Mouse (Mus musculus) E14TG2a.4 (cell line): ENCODE results near the gene Riox1.

ENCODE experiments used
- H3K27me3 ChIP-seq: 2 replicates; pipeline ENCODE4 v1.6.1; 2014; ENCODE audit warnings: low read length, control low read depth; ENCODE audit not compliant: insufficient read depth
- H3K36me3 ChIP-seq: 2 replicates; pipeline ENCODE4 v1.6.1; 2014; ENCODE audit warnings: low read length, control low read depth; ENCODE audit not compliant: insufficient read depth
- H3K4me1 ChIP-seq: replicated peaks from 2 replicates; pipeline ENCODE4 v1.6.1; 2014; ENCODE audit warnings: low read depth, low read length, control low read depth
- H3K4me3 ChIP-seq: replicated peaks from 2 replicates; pipeline ENCODE4 v1.5.1; 2014; ENCODE audit warnings: mild to moderate bottlenecking, low read length
- H3K9me3 ChIP-seq: 2 replicates; pipeline ENCODE4 v1.6.1; 2014; ENCODE audit warnings: low read length, control low read depth
- CTCF ChIP-seq: conservative IDR thresholded peaks from 2 replicates; pipeline ENCODE4 v1.5.1; 2014; ENCODE audit warnings: low read length
- NANOG ChIP-seq: IDR thresholded peaks from 2 replicates; pipeline ENCODE4 v1.6.1; 2014; ENCODE audit warnings: borderline replicate concordance, low read length, mixed read lengths
- POU5F1 ChIP-seq: IDR thresholded peaks from 2 replicates; pipeline ENCODE4 v1.6.1; 2014; ENCODE audit warnings: low read length, borderline replicate concordance

The Riox1 gene

DNA sequence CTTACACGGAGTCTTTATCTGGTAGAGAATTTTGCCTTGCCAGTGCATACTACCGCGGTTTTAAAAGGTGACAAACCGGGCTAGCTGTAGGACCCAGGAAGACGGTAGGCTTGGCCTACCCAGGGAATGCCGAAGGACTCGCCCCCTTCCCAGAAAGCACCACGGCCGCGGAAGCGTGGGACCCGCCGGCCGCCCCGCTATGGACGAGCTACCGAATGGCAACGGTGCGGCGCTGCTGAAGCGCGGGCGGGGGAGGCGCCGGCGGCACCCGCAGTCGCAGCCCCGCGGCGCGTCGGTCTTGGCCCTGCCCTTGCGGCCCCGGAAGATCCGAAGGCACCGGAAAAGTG lies at the start of gene Riox1:
Riox1 (plus strand) TSS at position 116 of the 347 bp plus-strand sequence.
- Histone ChIP-seq H3K27me3 (peaks cover 15% of the 10 kb centered on the region), H3K9me3 (no peaks in the 10 kb centered on the region), H3K36me3 (peaks cover 25% of the 10 kb centered on the region), H3K4me3 (peak within 1 kb of the TSS; percentile 94), H3K4me1 (peaks cover 49% of the 10 kb centered on the region)
- TF ChIP-seq POU5F1 (no peak), CTCF (no peak), NANOG (no peak)

DNA sequence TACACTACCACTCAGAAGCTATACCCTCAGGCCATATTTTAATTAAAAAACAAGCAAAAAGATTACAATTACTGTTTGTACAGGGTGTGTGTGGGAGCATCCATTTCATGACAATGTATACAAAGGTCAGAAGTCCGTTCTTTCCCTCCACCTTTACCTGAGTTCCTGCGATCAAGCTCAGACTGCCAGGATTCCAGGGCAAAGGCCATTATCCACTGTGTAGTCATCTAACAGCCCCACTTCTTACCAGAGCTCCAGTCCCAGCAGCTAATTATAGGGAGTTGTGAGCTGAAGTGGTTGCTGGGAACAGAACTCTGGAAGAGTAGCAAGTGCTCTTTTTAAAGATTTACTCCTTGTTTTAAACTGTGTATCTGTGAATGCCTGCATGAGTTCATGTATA lies 40.0 kb upstream of the Riox1 start:
- Histone ChIP-seq H3K4me3 (no peak overlapping the region), H3K36me3 (no peaks in the 10 kb centered on the region), H3K9me3 (no peaks in the 10 kb centered on the region), H3K4me1 (peaks cover 3% of the 10 kb centered on the region; the same call in 1 of the 2 replicates), H3K27me3 (no peaks in the 10 kb centered on the region)
- TF ChIP-seq POU5F1, result no peak
- no peak for TF ChIP-seq CTCF
- no peak for TF ChIP-seq NANOG

- TF ChIP-seq NANOG (no peak), POU5F1 (no peak), CTCF (no peak)
- Histone ChIP-seq H3K36me3 (peaks cover 4% of the 10 kb centered on the region; the same call in 1 of the 2 replicates), H3K9me3 (no peaks in the 10 kb centered on the region), H3K27me3 (no peaks in the 10 kb centered on the region), H3K4me3 (no peak overlapping the region), H3K4me1 (peaks cover 3% of the 10 kb centered on the region; the same call in 1 of the 2 replicates)
Measured at GRCm38 (mm10) chr12:83914202-83914740, 36.1 kb upstream of the Riox1 start.

DNA sequence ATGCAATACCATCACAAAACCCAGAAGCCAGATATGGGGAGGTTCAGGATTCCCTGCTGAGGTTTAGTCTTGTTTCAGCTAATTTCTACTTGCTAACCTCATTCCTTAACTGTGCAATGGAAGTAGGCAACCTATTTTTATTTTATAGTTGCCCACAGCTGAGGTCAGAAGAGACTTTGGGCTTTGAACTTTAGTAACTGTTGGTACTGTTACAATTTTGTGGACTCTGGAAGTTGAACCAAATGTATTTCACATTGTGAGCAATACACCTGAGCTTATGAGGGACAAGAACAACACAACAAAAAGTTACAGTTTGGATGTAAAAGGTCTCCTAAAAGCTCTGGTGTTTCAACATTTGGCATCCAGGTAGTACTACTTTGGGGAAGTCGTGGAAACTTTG lies 35.6 kb upstream of the Riox1 start:
- Histone ChIP-seq H3K4me1 (peaks cover 3% of the 10 kb centered on the region; the same call in 1 of the 2 replicates), H3K9me3 (no peaks in the 10 kb centered on the region), H3K4me3 (no peak overlapping the region), H3K27me3 (no peaks in the 10 kb centered on the region), H3K36me3 (peaks cover 4% of the 10 kb centered on the region; the same call in 1 of the 2 replicates)
- TF ChIP-seq NANOG (no peak), POU5F1 (no peak), CTCF (no peak)

- TF ChIP-seq POU5F1 (no peak), CTCF (no peak), NANOG (no peak)
Measured at GRCm38 (mm10) chr12:83916884-83917283, 33.5 kb upstream of the Riox1 start.

GRCm38 (mm10) chr12:83920721-83921441 lies 29.5 kb upstream of the Riox1 start:
- no peak for TF ChIP-seq NANOG
- TF ChIP-seq CTCF, result no peak
- TF ChIP-seq POU5F1, result no peak
- Histone ChIP-seq H3K9me3 (no peaks in the 10 kb centered on the region), H3K4me1 (peaks cover 30% of the 10 kb centered on the region), H3K27me3 (no peaks in the 10 kb centered on the region), H3K36me3 (peaks cover 4% of the 10 kb centered on the region; the same call in 1 of the 2 replicates), H3K4me3 (peak overlapping the region; percentile 98)

More at GRCm38 (mm10) chr12:83916884-83917283, 33.5 kb upstream of the Riox1 start:
- Histone ChIP-seq H3K36me3 (peaks cover 4% of the 10 kb centered on the region; the same call in 1 of the 2 replicates), H3K4me1 (peaks cover 12% of the 10 kb centered on the region), H3K4me3 (no peak overlapping the region), H3K27me3 (no peaks in the 10 kb centered on the region), H3K9me3 (no peaks in the 10 kb centered on the region)

DNA sequence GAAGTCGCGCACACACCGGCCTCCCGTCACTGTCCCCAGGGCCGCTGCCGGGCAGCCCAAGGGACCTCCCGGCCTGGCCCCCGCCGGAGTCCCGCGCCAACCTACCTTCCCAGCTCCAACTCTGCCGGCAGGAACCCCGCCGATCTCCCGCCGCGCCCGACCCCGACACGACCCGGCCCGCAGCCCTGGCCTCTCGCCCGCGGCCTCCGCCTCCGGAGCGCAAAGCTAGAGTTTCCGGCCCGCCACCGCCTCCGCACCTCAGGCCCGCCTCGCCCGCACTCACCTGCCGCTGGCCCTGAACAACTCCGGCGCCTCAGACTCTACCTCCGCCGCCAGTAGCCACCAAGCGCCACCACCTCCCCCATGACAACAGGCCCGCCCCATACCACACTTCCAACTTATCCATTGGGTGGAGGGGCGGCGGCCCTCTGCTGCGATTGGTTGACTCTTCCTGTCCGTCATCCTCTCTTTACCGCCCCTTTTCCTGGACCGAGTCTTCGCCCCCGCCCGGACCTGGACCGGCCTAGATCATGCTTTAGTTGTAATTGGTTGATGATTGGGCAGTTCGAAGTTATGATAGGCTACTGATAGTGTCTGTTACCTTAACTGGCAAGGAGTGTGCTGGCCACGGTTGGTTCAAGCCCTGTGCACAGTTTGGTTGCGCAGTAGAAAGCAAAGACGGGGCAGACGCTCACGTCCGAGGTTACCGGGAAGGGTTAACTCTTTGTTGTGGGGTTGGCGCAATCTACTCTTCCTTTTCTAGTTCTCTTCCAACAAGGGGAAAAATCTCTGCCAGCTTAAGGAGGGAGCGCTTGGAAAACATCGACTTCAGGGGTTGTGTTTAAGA lies 28.6 kb upstream of the Riox1 start, which contains the start of gene Numb:
Numb (minus strand) TSS at position 400 of the 847 bp plus-strand sequence.
- Histone ChIP-seq H3K4me1 (peaks cover 30% of the 10 kb centered on the region), H3K27me3 (no peaks in the 10 kb centered on the region), H3K9me3 (no peaks in the 10 kb centered on the region), H3K36me3 (peaks cover 1% of the 10 kb centered on the region; the same call in 1 of the 2 replicates), H3K4me3 (peak within 1 kb of the TSS; percentile 98)
- TF ChIP-seq CTCF, result no peak
- no peak for TF ChIP-seq NANOG
- TF ChIP-seq POU5F1, result no peak

- no peaks in the 10 kb centered on the region for H3K9me3 ChIP-seq
- peak overlapping the region; percentile 98 for H3K4me3 ChIP-seq
- TF ChIP-seq POU5F1, result no peak
- no peak for TF ChIP-seq CTCF
- no peak for TF ChIP-seq NANOG
- peaks cover 30% of the 10 kb centered on the region for H3K4me1 ChIP-seq
- no peaks in the 10 kb centered on the region for H3K27me3 ChIP-seq
- H3K36me3 ChIP-seq, result no peaks in the 10 kb centered on the region
Measured at GRCm38 (mm10) chr12:83922724-83923485, 27.5 kb upstream of the Riox1 start.
